In genomic region chr2:173021633-173022055, GRCm38 (mm10) we compare ENCODE assay signal across 8 mouse cellular contexts. TPM values are rescaled to one million over a fixed set of nuclear protein-coding genes. Genes with fewer than 3 reads are reported as not detected.
DNase-seq lines count a peak whose midpoint lies in the region; ATAC-seq and TF ChIP-seq lines count a peak whose summit lies in the region.

No protein-coding gene starts in this region.

- no peaks in the 10 kb centered on the region for H3K9me3 ChIP-seq in forebrain, embryonic 13.5 days (replicated peaks)
- H3K9me3 ChIP-seq in liver, embryonic 16.5 days (replicated peaks; ENCODE audit: control insufficient read depth, low read length) = no peaks in the 10 kb centered on the region
- H3K9me3 ChIP-seq in neural tube, embryonic 12.5 days = no peaks in the 10 kb centered on the region
- no peaks in the 10 kb centered on the region for H3K9me3 ChIP-seq in stomach, postnatal 0 days (ENCODE audit: control insufficient read depth, low read length)

- peaks cover 58% of the 10 kb centered on the region for H3K4me1 ChIP-seq in forebrain, embryonic 13.5 days
- H3K4me1 ChIP-seq in liver, embryonic 16.5 days (ENCODE audit: control insufficient read depth, low read depth, low read length) = peaks cover 70% of the 10 kb centered on the region
- H3K4me1 ChIP-seq in neural tube, embryonic 12.5 days = peaks cover 57% of the 10 kb centered on the region
- H3K4me1 ChIP-seq in stomach, postnatal 0 days (replicated peaks; ENCODE audit: control insufficient read depth, insufficient read depth) = peaks cover 7% of the 10 kb centered on the region

- H3K27ac ChIP-seq in forebrain, embryonic 13.5 days = peak overlapping the region; percentile 73
- peak overlapping the region; percentile 91 for H3K27ac ChIP-seq in liver, embryonic 16.5 days (ENCODE audit: low read length)
- peak overlapping the region; percentile 53; the same call in 1 of the 2 replicates for H3K27ac ChIP-seq in neural tube, embryonic 12.5 days
- 0 out of 2 replicates have a peak overlapping the region, but pooled peaks have one; percentile 30 for H3K27ac ChIP-seq in stomach, postnatal 0 days (replicated peaks)

- peak overlapping the region; percentile 85 for H3K4me3 ChIP-seq in forebrain, embryonic 13.5 days
- H3K4me3 ChIP-seq in liver, embryonic 16.5 days (ENCODE audit: low read depth, low read length) = peak overlapping the region; percentile 98
- peak overlapping the region; percentile 79 for H3K4me3 ChIP-seq in neural tube, embryonic 12.5 days
- H3K4me3 ChIP-seq in stomach, postnatal 0 days (ENCODE audit: low read depth, low read length) = peak overlapping the region; percentile 72

- ATAC-seq in cerebellum, adult (ENCODE audit: insufficient number of reproducible peaks, low FRiP score, low TSS enrichment) = peak; percentile 63
- peak; percentile 84 for ATAC-seq in forebrain, embryonic 13.5 days
- peak; percentile 73 for ATAC-seq in liver, embryonic 16.5 days (ENCODE audit: low read depth)
- ATAC-seq in neural tube, embryonic 12.5 days (ENCODE audit: low FRiP score, low read depth) = peak; percentile 83
- ATAC-seq in stomach, postnatal 0 days (ENCODE audit: low FRiP score, low TSS enrichment) = peak; percentile 70

- no peak for TF ChIP-seq EP300 in stomach, postnatal 0 days (optimal IDR thresholded peaks at IDR 0.05)

- H3K27me3 ChIP-seq in forebrain, embryonic 13.5 days = peaks cover 23% of the 10 kb centered on the region
- no peaks in the 10 kb centered on the region for H3K27me3 ChIP-seq in liver, embryonic 16.5 days (ENCODE audit: control insufficient read depth, insufficient read depth, low read depth, low read length)
- peaks cover 19% of the 10 kb centered on the region for H3K27me3 ChIP-seq in neural tube, embryonic 12.5 days (replicated peaks)
- H3K27me3 ChIP-seq in stomach, postnatal 0 days (ENCODE audit: control insufficient read depth, insufficient read depth, low read length) = no peaks in the 10 kb centered on the region

- under 1% methylated on average over 54 of the region's 54 CpGs for WGBS in forebrain, embryonic 13.5 days
- WGBS in liver, embryonic 16.5 days (ENCODE audit: insufficient replicate concordance) = under 1% methylated on average over 54 of the region's 54 CpGs
- WGBS in neural tube, embryonic 12.5 days = under 1% methylated on average over 54 of the region's 54 CpGs
- under 1% methylated on average over 49 of the region's 54 CpGs for WGBS in stomach, postnatal 0 days

- peak; percentile 94 for DNase-seq in ES-CJ7 (ENCODE audit: low read depth, low spot score)
- peak; percentile 95 for DNase-seq in heart, postnatal 10 days
- peak; percentile 96 for DNase-seq in kidney, postnatal 4 days
- DNase-seq in stomach, postnatal 0 days (ENCODE audit: low spot score) = peak; percentile 92

- peak overlapping the region; percentile 89 for H3K9ac ChIP-seq in forebrain, embryonic 13.5 days
- peak overlapping the region; percentile 97 for H3K9ac ChIP-seq in liver, embryonic 16.5 days (ENCODE audit: low read depth, low read length)
- peak overlapping the region; percentile 80 for H3K9ac ChIP-seq in neural tube, embryonic 12.5 days
- H3K9ac ChIP-seq in stomach, postnatal 0 days (ENCODE audit: low read length) = peak overlapping the region; percentile 65

- peak overlapping the region; percentile 90 for H3K4me2 ChIP-seq in forebrain, embryonic 13.5 days
- peak overlapping the region; percentile 86 for H3K4me2 ChIP-seq in liver, embryonic 16.5 days (ENCODE audit: low read depth, low read length)
- H3K4me2 ChIP-seq in neural tube, embryonic 12.5 days (replicated peaks) = peak overlapping the region; percentile 94
- peak overlapping the region; percentile 95 for H3K4me2 ChIP-seq in stomach, postnatal 0 days (replicated peaks; ENCODE audit: low read depth)

- intact Hi-C loops in heart, postnatal 10 days (cut with DNase I) = loop anchor here (2.0 to 10.0 kb wide), 2 partner anchors 23 to 233 kb away; no protein-coding TSS in a partner anchor

- TF ChIP-seq CTCF in stomach, postnatal 0 days (IDR thresholded peaks at IDR 0.05; ENCODE audit: low read depth) = no peak

- peaks cover 16% of the 10 kb centered on the region for H3K36me3 ChIP-seq in forebrain, embryonic 13.5 days (ENCODE audit: poor library complexity, severe bottlenecking)
- H3K36me3 ChIP-seq in liver, embryonic 16.5 days (ENCODE audit: control insufficient read depth, insufficient read depth) = peaks cover 42% of the 10 kb centered on the region
- H3K36me3 ChIP-seq in neural tube, embryonic 12.5 days = peaks cover 9% of the 10 kb centered on the region
- H3K36me3 ChIP-seq in stomach, postnatal 0 days (ENCODE audit: control insufficient read depth, insufficient read depth, low read length) = no peaks in the 10 kb centered on the region

RNA-seq across cellular contexts. Expression of gene Rbm38, which starts 1.3 kb away (rescaled TPM):
- 40.0 and 47.6 TPM in 2 replicates for polyA plus RNA-seq in forebrain, embryonic 13.5 days (2015; fragmentation: Nextera tagmentation; extraction: Ambion mirVana)
- total RNA-seq in heart, postnatal 10 days (2021) = 100 to 1,000 TPM; 146 to 187 TPM
- polyA plus RNA-seq in liver, embryonic 16.5 days (2015; fragmentation: Nextera tagmentation; extraction: Ambion mirVana) = 279 and 350 TPM in 2 replicates
- polyA plus RNA-seq in neural tube, embryonic 12.5 days (2016; fragmentation: Nextera tagmentation; extraction: Ambion mirVana) = 48.2 and 52.0 TPM in 2 replicates
- 24.9 and 25.4 TPM in 2 replicates for polyA plus RNA-seq in stomach, postnatal 0 days (2015; fragmentation: Nextera tagmentation; extraction: Ambion mirVana)

RNA-seq across cellular contexts. Expression of gene Rae1, which starts 21.7 kb away (rescaled TPM):
- 146 and 148 TPM in 2 replicates for polyA plus RNA-seq in forebrain, embryonic 13.5 days (2015; fragmentation: Nextera tagmentation; extraction: Ambion mirVana)
- 10 to 100 TPM; 37.7 to 42.8 TPM for total RNA-seq in heart, postnatal 10 days (2021)
- polyA plus RNA-seq in liver, embryonic 16.5 days (2015; fragmentation: Nextera tagmentation; extraction: Ambion mirVana) = 55.2 and 56.6 TPM in 2 replicates
- polyA plus RNA-seq in neural tube, embryonic 12.5 days (2016; fragmentation: Nextera tagmentation; extraction: Ambion mirVana) = 120 and 123 TPM in 2 replicates
- 66.8 and 68.7 TPM in 2 replicates for polyA plus RNA-seq in stomach, postnatal 0 days (2015; fragmentation: Nextera tagmentation; extraction: Ambion mirVana)

RNA-seq across cellular contexts. Expression of gene Spo11, which starts 44.1 kb away (rescaled TPM):
- 0.13 and 0.45 TPM in 2 replicates for polyA plus RNA-seq in forebrain, embryonic 13.5 days (2015; fragmentation: Nextera tagmentation; extraction: Ambion mirVana)
- not detected for total RNA-seq in heart, postnatal 10 days (2021)
- polyA plus RNA-seq in liver, embryonic 16.5 days (2015; fragmentation: Nextera tagmentation; extraction: Ambion mirVana) = not detected in 2 replicates
- 0.22 and 0.27 TPM in 2 replicates for polyA plus RNA-seq in neural tube, embryonic 12.5 days (2016; fragmentation: Nextera tagmentation; extraction: Ambion mirVana)
- polyA plus RNA-seq in stomach, postnatal 0 days (2015; fragmentation: Nextera tagmentation; extraction: Ambion mirVana) = 0.02 TPM in 2 replicates

Comparison
In these comparisons a context has a peak if more than half of its experiments do, and no peak if none do; other contexts are left out.
1. Peak in every context shown above with its lines: DNase-seq, ATAC-seq, H3K4me3 ChIP-seq and H3K27ac ChIP-seq.
2. H3K27ac ChIP-seq: peak in every context shown above with its lines; median percentile 91 in liver, embryonic 16.5 days; 73 in forebrain, embryonic 13.5 days; 53 in neural tube, embryonic 12.5 days; 30 in stomach, postnatal 0 days.